Mouse (Mus musculus) cerebellum, adult 2 months (tissue): ENCODE data around the gene Mid1. TPM values are rescaled to one million over a fixed set of nuclear protein-coding genes. Genes with fewer than 3 reads are reported as not detected.

Experiments
- DNase-seq, 2 experiments: peaks; one replicate each; pipeline ENCODE4 v3.0.0; 2021
- H3K27ac ChIP-seq: fragments of 200-500 bp; 2 replicates; pipeline ENCODE4 v1.5.1; 2012; ENCODE audit warnings: low read length, control low read depth, inconsistent platforms; ENCODE audit not compliant: insufficient read depth
- H3K27me3 ChIP-seq: fragments of 200-500 bp; 2 replicates; pipeline ENCODE4 v1.6.1; 2012; ENCODE audit warnings: inconsistent platforms, mild to moderate bottlenecking, low read length, moderate library complexity; ENCODE audit not compliant: control insufficient read depth, insufficient read depth
- H3K4me1 ChIP-seq: fragments of 200-500 bp; 2 replicates; pipeline ENCODE4 v1.6.1; 2011; ENCODE audit warnings: low read length; ENCODE audit not compliant: control insufficient read depth, insufficient read depth
- H3K4me3 ChIP-seq: fragments of 200-500 bp; replicated peaks from 2 replicates; pipeline ENCODE3; 2011; ENCODE audit warnings: mild to moderate bottlenecking, low read depth, low read length, control low read depth; ENCODE audit not compliant: insufficient read depth
- CTCF ChIP-seq: fragments of 200-500 bp; IDR thresholded peaks from 2 replicates; pipeline ENCODE4 v1.5.1; 2011; ENCODE audit warnings: low read depth, mild to moderate bottlenecking, control low read depth, low read length, moderate library complexity, borderline replicate concordance; ENCODE audit not compliant: insufficient read depth
- POLR2A ChIP-seq: fragments of 200-500 bp; IDR thresholded peaks from 2 replicates; pipeline ENCODE4 v1.6.1; 2011; ENCODE audit warnings: low read length, control low read depth, borderline replicate concordance; ENCODE audit not compliant: insufficient read depth
- WGBS: fragments of 180-500 bp; shearing (Covaris S2); methylation state at CpG from one replicate; pipeline ENCODE4 v1.1.7; 2018; 5-methylcytosine and 5-hydroxymethylcytosine counted together
- polyA plus RNA-seq: library from polyadenylated mRNA; depleted of rRNA; stranded (reverse); fragments of >200 nt; gene quantifications from 2 replicates; pipeline ENCODE4 v1.2.3, GENCODE M21; 2012

The Mid1 gene
- polyA plus RNA-seq, 1 experiment = 134 TPM

DNA sequence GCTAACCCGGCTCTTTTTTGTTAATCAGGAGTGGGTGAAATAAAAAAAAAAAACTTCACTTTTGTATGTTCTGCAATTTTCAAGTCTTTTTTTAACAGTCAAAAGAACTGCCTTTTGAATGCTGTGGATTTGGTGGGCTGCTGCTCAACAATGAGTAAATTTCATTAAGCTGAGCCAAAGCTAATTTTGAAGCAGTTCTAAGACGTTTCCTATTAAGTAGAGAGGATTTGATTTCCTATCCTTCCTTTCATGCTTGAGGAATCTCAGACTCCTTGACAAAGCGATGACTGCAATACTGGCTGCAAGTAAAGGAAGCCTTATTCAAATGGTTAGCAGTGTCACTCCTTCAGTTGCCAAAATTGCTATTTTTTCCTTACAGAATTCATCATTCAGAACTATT, 161.2 kb downstream of the Mid1 start:
- 27% methylated on average over 3 of the region's 3 CpGs for WGBS

DNA sequence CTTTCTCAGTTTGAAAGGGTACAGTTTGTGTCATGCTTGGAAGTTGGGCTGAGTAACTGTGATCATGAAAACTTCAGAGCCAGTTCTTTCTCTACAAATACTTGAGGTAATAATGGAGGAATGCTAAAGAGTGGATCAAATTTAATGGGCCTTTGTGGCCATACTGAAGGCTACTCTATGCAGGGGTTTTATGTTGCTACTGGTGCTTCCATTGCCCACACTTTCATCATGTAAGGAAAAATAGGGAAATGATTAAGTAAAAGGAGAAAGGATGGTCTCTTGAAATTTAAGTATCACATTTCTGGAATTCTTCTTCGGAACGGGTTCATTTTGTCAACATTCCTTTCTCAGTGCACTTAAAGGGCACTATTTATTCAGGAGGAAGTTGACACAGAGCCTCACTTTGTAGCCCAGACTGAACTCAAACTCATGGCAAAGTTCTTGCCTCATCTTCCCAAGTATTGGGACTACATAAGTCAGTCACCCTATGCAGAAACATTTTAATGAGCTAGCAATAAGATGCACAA, 176.3 kb downstream of the Mid1 start:
- Histone ChIP-seq H3K27ac (no peak overlapping the region), H3K4me1 (no peaks in the 10 kb centered on the region), H3K4me3 (no peak overlapping the region), H3K27me3 (no peaks in the 10 kb centered on the region)
- TF ChIP-seq POLR2A (no peak), CTCF (no peak)
- no peak for DNase-seq
- 84% methylated on average over 2 of the region's 2 CpGs for WGBS

More for the DNA sequence above, 161.2 kb downstream of the Mid1 start:
- Histone ChIP-seq H3K27me3 (no peaks in the 10 kb centered on the region), H3K4me1 (no peaks in the 10 kb centered on the region), H3K27ac (no peak overlapping the region), H3K4me3 (no peak overlapping the region)
- DNase-seq = peak in 1 of 2 experiments; percentile 4
- TF ChIP-seq POLR2A = no peak
- no peak for TF ChIP-seq CTCF

DNA sequence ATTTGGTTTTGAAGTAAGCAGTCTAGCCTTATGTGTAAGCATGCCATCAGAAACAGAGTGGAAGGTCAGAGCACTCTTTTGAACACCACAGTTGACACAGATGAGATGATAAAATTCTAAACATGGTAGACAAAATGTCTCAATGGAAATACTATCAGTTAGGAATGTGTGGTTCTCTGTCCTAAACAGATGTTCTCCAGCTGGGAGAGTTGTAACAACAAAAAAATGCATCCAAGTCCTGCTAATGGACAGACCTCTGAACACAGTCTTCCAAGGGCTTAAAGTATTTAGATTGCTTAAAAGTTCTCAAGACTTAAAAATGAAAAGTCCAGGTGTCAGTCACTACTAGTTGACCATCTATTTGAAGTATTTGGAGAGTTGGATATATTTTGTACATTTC, 177.4 kb downstream of the Mid1 start:
- no peak for DNase-seq
- Histone ChIP-seq H3K27me3 (no peaks in the 10 kb centered on the region), H3K4me3 (no peak overlapping the region)

DNA sequence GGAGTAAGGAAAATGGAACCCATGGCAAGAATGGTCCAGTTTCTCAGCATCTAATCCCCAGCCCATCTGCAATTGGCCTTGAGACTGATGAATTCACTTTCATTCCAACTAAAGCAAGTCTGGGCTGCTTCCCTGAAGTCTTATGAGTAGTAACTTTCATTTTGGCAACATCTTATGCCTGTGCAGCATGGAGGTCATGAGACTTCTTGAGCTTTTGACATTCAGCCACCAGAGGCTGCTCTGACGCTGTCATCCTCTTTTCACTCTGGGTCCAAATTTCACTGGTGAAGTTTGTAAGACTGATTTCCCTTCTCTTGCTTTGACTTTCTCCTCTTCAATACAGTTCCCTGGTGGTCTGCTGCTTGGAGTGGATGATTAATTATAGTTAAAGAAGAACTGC, 177.8 kb downstream of the Mid1 start:
- WGBS = 24% methylated on average over 1 of the region's 1 CpGs
- no peaks in the 10 kb centered on the region for H3K4me1 ChIP-seq
- no peak overlapping the region for H3K27ac ChIP-seq
- no peak for DNase-seq
- no peak overlapping the region for H3K4me3 ChIP-seq
- TF ChIP-seq CTCF = peak; percentile 23; the same call in 1 of the 2 replicates
- no peak for TF ChIP-seq POLR2A
- no peaks in the 10 kb centered on the region for H3K27me3 ChIP-seq

More for the DNA sequence above, 177.4 kb downstream of the Mid1 start:
- no peak overlapping the region for H3K27ac ChIP-seq
- H3K4me1 ChIP-seq = no peaks in the 10 kb centered on the region
- no peak for TF ChIP-seq CTCF
- TF ChIP-seq POLR2A = no peak

DNA sequence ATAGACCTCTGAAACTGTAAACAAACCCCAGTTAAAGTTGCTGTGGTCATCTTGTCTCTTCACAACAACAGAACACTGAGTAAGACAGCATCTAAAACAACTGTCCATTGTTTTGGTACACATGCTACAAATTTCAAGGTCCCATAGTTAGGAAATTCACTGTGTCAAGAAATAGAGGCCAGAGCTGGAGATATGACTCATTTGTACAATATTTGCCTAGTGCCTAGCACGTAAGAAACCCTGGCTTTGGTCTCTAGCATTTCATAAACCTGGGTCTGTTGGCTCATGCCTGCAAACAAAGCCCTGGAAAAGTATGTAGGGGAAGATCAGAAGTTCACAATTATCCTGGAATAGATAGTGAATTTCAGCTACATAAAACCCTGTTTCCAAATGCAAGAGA, 178.8 kb downstream of the Mid1 start:
- 61% methylated on average over 1 of the region's 1 CpGs for WGBS
- no peak for DNase-seq
- TF ChIP-seq POLR2A = no peak
- TF ChIP-seq CTCF = no peak
- Histone ChIP-seq H3K4me1 (no peaks in the 10 kb centered on the region), H3K27ac (no peak overlapping the region), H3K27me3 (no peaks in the 10 kb centered on the region), H3K4me3 (no peak overlapping the region)

DNA sequence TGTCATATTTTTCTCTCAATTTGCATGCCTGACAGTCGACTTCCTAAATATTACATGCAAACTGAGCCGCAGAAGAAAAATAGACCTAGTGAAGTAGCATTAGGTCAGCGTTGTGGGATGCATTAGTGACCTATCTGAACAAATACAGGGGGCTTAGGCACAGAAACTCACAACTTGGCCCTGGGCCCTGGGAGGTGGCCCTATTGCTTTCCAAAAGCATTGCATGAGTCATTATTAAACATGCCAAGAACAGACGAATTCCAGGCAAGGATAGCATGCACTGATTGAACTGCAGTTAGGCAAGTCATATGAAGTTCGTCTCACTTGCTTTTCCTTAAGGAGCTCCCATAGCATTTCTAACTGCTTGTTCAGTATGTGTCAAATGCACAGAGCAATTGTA, 183.2 kb downstream of the Mid1 start:
- DNase-seq = no peak
- TF ChIP-seq POLR2A = no peak
- TF ChIP-seq CTCF = no peak
- H3K4me3 ChIP-seq = no peak overlapping the region
- WGBS = 60% methylated on average over 5 of the region's 5 CpGs
- no peak overlapping the region for H3K27ac ChIP-seq
- no peaks in the 10 kb centered on the region for H3K27me3 ChIP-seq
- no peaks in the 10 kb centered on the region for H3K4me1 ChIP-seq

DNA sequence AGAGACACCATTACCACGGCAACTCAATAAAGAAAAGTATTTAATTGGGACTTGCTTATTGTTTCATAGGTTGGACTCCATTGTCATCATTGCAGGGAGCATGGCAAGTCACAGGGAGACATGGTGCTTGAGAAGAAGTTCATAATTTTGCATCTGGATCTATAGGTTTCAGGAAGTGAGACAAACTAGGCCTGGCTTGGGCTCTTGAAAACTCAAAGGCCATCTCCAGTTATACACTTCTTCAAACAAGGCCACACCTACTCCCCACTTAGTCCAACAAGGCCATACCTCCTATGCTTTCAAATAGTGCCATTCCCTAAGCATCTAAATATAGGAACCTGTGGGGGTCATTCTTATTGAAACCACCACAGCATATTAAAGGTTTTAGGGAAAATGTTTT, 189.5 kb downstream of the Mid1 start:
- H3K4me3 ChIP-seq = no peak overlapping the region
- no peaks in the 10 kb centered on the region for H3K27me3 ChIP-seq
- no peak overlapping the region for H3K27ac ChIP-seq
- TF ChIP-seq CTCF = no peak
- no peak for TF ChIP-seq POLR2A
- DNase-seq = no peak
- WGBS = 94% methylated on average over 1 of the region's 1 CpGs
- no peaks in the 10 kb centered on the region for H3K4me1 ChIP-seq

DNA sequence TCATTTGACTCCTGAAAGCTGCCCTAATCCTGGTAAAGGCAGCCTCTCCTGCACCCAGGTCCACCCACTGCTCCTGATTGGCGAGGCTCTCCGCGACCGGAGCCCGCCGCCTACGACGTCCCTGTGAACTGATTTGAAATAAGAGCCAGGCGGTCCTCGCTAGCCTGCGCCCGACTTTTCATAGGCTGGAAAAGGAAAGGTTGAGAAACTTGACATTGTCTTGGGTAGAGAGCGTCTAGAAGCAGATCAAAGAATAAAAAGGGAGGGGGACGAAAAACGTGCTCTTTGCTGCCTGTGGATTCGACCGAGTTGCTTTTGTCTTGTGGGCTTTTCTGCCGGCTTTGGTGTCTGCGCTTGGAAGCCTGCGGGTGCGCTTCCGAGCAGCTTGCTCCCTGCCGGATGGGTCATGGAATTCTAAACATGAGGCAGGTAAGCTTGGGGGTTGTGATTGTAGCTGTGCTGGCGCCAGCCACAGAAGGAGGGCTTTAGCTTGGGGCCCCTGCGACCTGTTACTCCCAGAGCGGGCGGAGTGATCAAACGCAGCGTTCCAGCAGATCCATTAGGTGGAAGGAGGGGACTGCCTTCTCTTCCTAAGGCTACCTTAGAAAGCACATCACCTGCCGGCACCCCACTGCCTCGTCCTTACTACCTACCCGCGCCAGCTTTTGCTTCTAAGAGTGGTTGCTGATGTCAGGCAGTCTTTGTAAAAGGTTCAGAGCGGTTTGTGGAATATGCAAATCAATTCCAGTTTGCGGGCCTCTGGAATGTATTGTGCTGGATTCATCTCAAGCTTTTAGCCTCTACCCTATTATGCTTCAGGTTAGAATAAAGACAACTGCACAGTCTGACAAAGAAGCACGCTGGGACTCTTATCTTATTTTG, 194.7 kb downstream of the Mid1 start:
- H3K4me1 ChIP-seq = no peaks in the 10 kb centered on the region
- TF ChIP-seq POLR2A (no peak), CTCF (no peak)
- peak; percentile 53 to 79 for DNase-seq
- WGBS = 3% methylated on average over 36 of the region's 36 CpGs
- H3K4me3 ChIP-seq = peak overlapping the region; percentile 81
- H3K27ac ChIP-seq = no peak overlapping the region
- H3K27me3 ChIP-seq = no peaks in the 10 kb centered on the region
